Mouse (Mus musculus): Measurements from ENCODE around the gene Rdh5. TPM values are rescaled to one million over a fixed set of nuclear protein-coding genes. Genes with fewer than 3 reads are reported as not detected.

The Rdh5 gene
- polyA plus RNA-seq, 1 experiment from 2014 or later = 17.1 TPM

- no peaks in the 10 kb centered on the region; the same call in 1 of the 2 replicates for H3K36me3 ChIP-seq (ENCODE audit: control insufficient read depth, insufficient read depth, low read length)
- H3K9ac ChIP-seq (replicated peaks; ENCODE audit: low read depth, low read length) = peak overlapping the region; percentile 66
- peak overlapping the region; percentile 86 for H3K27ac ChIP-seq (ENCODE audit: low read length)
- H3K27me3 ChIP-seq (ENCODE audit: control insufficient read depth, insufficient read depth, low read length) = no peaks in the 10 kb centered on the region
- ATAC-seq (ENCODE audit: insufficient number of reproducible peaks, insufficient read depth, low FRiP score, low read depth) = peak; percentile 94
- H3K9me3 ChIP-seq (ENCODE audit: control insufficient read depth, low read depth, low read length) = no peaks in the 10 kb centered on the region
- H3K4me2 ChIP-seq (replicated peaks; ENCODE audit: low read depth, low read length) = peak overlapping the region; percentile 67
- peak overlapping the region; percentile 72 for H3K4me3 ChIP-seq (ENCODE audit: low read depth, low read length)
- H3K4me1 ChIP-seq (ENCODE audit: control insufficient read depth, insufficient read depth, low read length) = peaks cover 32% of the 10 kb centered on the region
- under 1% methylated on average over 42 of the region's 42 CpGs for WGBS
Measured at GRCm38 (mm10) chr10:128923013-128923691, 464 bp upstream of the Rdh5 start.

- H3K4me3 ChIP-seq (ENCODE audit: low read depth, low read length) = peak overlapping the region; percentile 72
- no peak overlapping the region for H3K27ac ChIP-seq (ENCODE audit: low read length)
- peaks cover 32% of the 10 kb centered on the region for H3K4me1 ChIP-seq (ENCODE audit: control insufficient read depth, insufficient read depth, low read length)
- no peak overlapping the region for H3K9ac ChIP-seq (replicated peaks; ENCODE audit: low read depth, low read length)
- H3K36me3 ChIP-seq (ENCODE audit: control insufficient read depth, insufficient read depth, low read length) = peaks cover 6% of the 10 kb centered on the region
- peak overlapping the region; percentile 67 for H3K4me2 ChIP-seq (replicated peaks; ENCODE audit: low read depth, low read length)
- WGBS = 68% methylated on average over 16 of the region's 16 CpGs
- no peaks in the 10 kb centered on the region for H3K27me3 ChIP-seq (ENCODE audit: control insufficient read depth, insufficient read depth, low read length)
- H3K9me3 ChIP-seq (ENCODE audit: control insufficient read depth, low read depth, low read length) = no peaks in the 10 kb centered on the region
- ATAC-seq (ENCODE audit: insufficient number of reproducible peaks, insufficient read depth, low FRiP score, low read depth) = no peak
Measured at GRCm38 (mm10) chr10:128921883-128922821, 536 bp downstream of the Rdh5 start.

- whole genome bisulfite sequencing = 56% methylated on average over 1 of the region's 1 CpGs
- peaks cover 13% of the 10 kb centered on the region for H3K36me3 ChIP-seq (ENCODE audit: control insufficient read depth, insufficient read depth, low read length)
- H3K27ac ChIP-seq (ENCODE audit: low read length) = peak overlapping the region; percentile 33; the same call in 1 of the 2 replicates
- H3K27me3 ChIP-seq (ENCODE audit: control insufficient read depth, insufficient read depth, low read length) = no peaks in the 10 kb centered on the region
- no peaks in the 10 kb centered on the region for H3K9me3 ChIP-seq (ENCODE audit: control insufficient read depth, low read depth, low read length)
- no peak overlapping the region for H3K9ac ChIP-seq (replicated peaks; ENCODE audit: low read depth, low read length)
- H3K4me1 ChIP-seq (ENCODE audit: control insufficient read depth, insufficient read depth, low read length) = peaks cover 32% of the 10 kb centered on the region
- H3K4me2 ChIP-seq (replicated peaks; ENCODE audit: low read depth, low read length) = peak overlapping the region; percentile 67; the same call in 1 of the 2 replicates
- no peak for ATAC-seq (ENCODE audit: insufficient number of reproducible peaks, insufficient read depth, low FRiP score, low read depth)
- no peak overlapping the region for H3K4me3 ChIP-seq (ENCODE audit: low read depth, low read length)
Measured at GRCm38 (mm10) chr10:128921251-128921650, 1.4 kb downstream of the Rdh5 start.

- H3K9ac ChIP-seq (replicated peaks; ENCODE audit: low read depth, low read length) = no peak overlapping the region
- ATAC-seq (ENCODE audit: insufficient number of reproducible peaks, insufficient read depth, low FRiP score, low read depth) = no peak
- peaks cover 13% of the 10 kb centered on the region for H3K36me3 ChIP-seq (ENCODE audit: control insufficient read depth, insufficient read depth, low read length)
- peaks cover 32% of the 10 kb centered on the region for H3K4me1 ChIP-seq (ENCODE audit: control insufficient read depth, insufficient read depth, low read length)
- H3K27ac ChIP-seq (ENCODE audit: low read length) = peak overlapping the region; percentile 39; the same call in 1 of the 2 replicates
- H3K9me3 ChIP-seq (ENCODE audit: control insufficient read depth, low read depth, low read length) = no peaks in the 10 kb centered on the region
- no peak overlapping the region for H3K4me3 ChIP-seq (ENCODE audit: low read depth, low read length)
- 62% methylated on average over 3 of the region's 3 CpGs for WGBS
- H3K4me2 ChIP-seq (replicated peaks; ENCODE audit: low read depth, low read length) = 0 out of 2 replicates have a peak overlapping the region, but pooled peaks have one; percentile 67
- no peaks in the 10 kb centered on the region for H3K27me3 ChIP-seq (ENCODE audit: control insufficient read depth, insufficient read depth, low read length)
Measured at GRCm38 (mm10) chr10:128920736-128921161, 1.9 kb downstream of the Rdh5 start.

GRCm38 (mm10) chr10:128919966-128920365, 2.7 kb downstream of the Rdh5 start:
- Histone ChIP-seq H3K27me3 (ENCODE audit: control insufficient read depth, insufficient read depth, low read length) (no peaks in the 10 kb centered on the region), H3K4me3 (ENCODE audit: low read depth, low read length) (no peak overlapping the region), H3K9ac (replicated peaks; ENCODE audit: low read depth, low read length) (no peak overlapping the region), H3K9me3 (ENCODE audit: control insufficient read depth, low read depth, low read length) (no peaks in the 10 kb centered on the region), H3K4me2 (replicated peaks; ENCODE audit: low read depth, low read length) (no peak overlapping the region), H3K4me1 (ENCODE audit: control insufficient read depth, insufficient read depth, low read length) (peaks cover 32% of the 10 kb centered on the region), H3K27ac (ENCODE audit: low read length) (peak overlapping the region; percentile 66; the same call in 1 of the 2 replicates), H3K36me3 (ENCODE audit: control insufficient read depth, insufficient read depth, low read length) (peaks cover 15% of the 10 kb centered on the region)
- no peak for ATAC-seq (ENCODE audit: insufficient number of reproducible peaks, insufficient read depth, low FRiP score, low read depth)
- 78% methylated on average over 7 of the region's 7 CpGs for WGBS

GRCm38 (mm10) chr10:128919203-128919631, 3.5 kb downstream of the Rdh5 start:
- H3K4me1 ChIP-seq (ENCODE audit: control insufficient read depth, insufficient read depth, low read length) = peaks cover 32% of the 10 kb centered on the region
- peaks cover 17% of the 10 kb centered on the region for H3K36me3 ChIP-seq (ENCODE audit: control insufficient read depth, insufficient read depth, low read length)
- no peak for ATAC-seq (ENCODE audit: insufficient number of reproducible peaks, insufficient read depth, low FRiP score, low read depth)
- no peak overlapping the region for H3K4me2 ChIP-seq (replicated peaks; ENCODE audit: low read depth, low read length)
- H3K4me3 ChIP-seq (ENCODE audit: low read depth, low read length) = no peak overlapping the region
- no peaks in the 10 kb centered on the region for H3K9me3 ChIP-seq (ENCODE audit: control insufficient read depth, low read depth, low read length)
- 20% methylated on average over 6 of the region's 6 CpGs for WGBS
- no peak overlapping the region for H3K9ac ChIP-seq (replicated peaks; ENCODE audit: low read depth, low read length)
- no peaks in the 10 kb centered on the region for H3K27me3 ChIP-seq (ENCODE audit: control insufficient read depth, insufficient read depth, low read length)
- H3K27ac ChIP-seq (ENCODE audit: low read length) = peak overlapping the region; percentile 66; the same call in 1 of the 2 replicates

- H3K4me3 ChIP-seq (ENCODE audit: low read depth, low read length) = no peak overlapping the region
- H3K36me3 ChIP-seq (ENCODE audit: control insufficient read depth, insufficient read depth, low read length) = peaks cover 25% of the 10 kb centered on the region
- H3K27me3 ChIP-seq (ENCODE audit: control insufficient read depth, insufficient read depth, low read length) = no peaks in the 10 kb centered on the region
- H3K4me2 ChIP-seq (replicated peaks; ENCODE audit: low read depth, low read length) = no peak overlapping the region
- 75% methylated on average over 7 of the region's 7 CpGs for WGBS
- 0 out of 2 replicates have a peak overlapping the region, but pooled peaks have one; percentile 12 for H3K27ac ChIP-seq (ENCODE audit: low read length)
- ATAC-seq (ENCODE audit: insufficient number of reproducible peaks, insufficient read depth, low FRiP score, low read depth) = no peak
- H3K4me1 ChIP-seq (ENCODE audit: control insufficient read depth, insufficient read depth, low read length) = peaks cover 32% of the 10 kb centered on the region
- H3K9ac ChIP-seq (replicated peaks; ENCODE audit: low read depth, low read length) = no peak overlapping the region
- no peaks in the 10 kb centered on the region for H3K9me3 ChIP-seq (ENCODE audit: control insufficient read depth, low read depth, low read length)
Measured at GRCm38 (mm10) chr10:128918246-128918645, 4.4 kb downstream of the Rdh5 start.

GRCm38 (mm10) chr10:128917400-128917799, 5.3 kb downstream of the Rdh5 start:
- Histone ChIP-seq H3K9me3 (ENCODE audit: control insufficient read depth, low read depth, low read length) (no peaks in the 10 kb centered on the region), H3K4me2 (replicated peaks; ENCODE audit: low read depth, low read length) (no peak overlapping the region), H3K9ac (replicated peaks; ENCODE audit: low read depth, low read length) (no peak overlapping the region), H3K4me3 (ENCODE audit: low read depth, low read length) (no peak overlapping the region), H3K27ac (ENCODE audit: low read length) (no peak overlapping the region), H3K27me3 (ENCODE audit: control insufficient read depth, insufficient read depth, low read length) (no peaks in the 10 kb centered on the region), H3K4me1 (ENCODE audit: control insufficient read depth, insufficient read depth, low read length) (peaks cover 31% of the 10 kb centered on the region), H3K36me3 (ENCODE audit: control insufficient read depth, insufficient read depth, low read length) (peaks cover 31% of the 10 kb centered on the region)
- 88% methylated on average over 6 of the region's 6 CpGs for WGBS
- ATAC-seq (ENCODE audit: insufficient number of reproducible peaks, insufficient read depth, low FRiP score, low read depth) = no peak
